Mouse (Mus musculus) kidney, adult 2 months (tissue): ENCODE results near the gene Bcar3.

ENCODE experiments used
- CTCF ChIP-seq: fragments of 200-500 bp; conservative IDR thresholded peaks from 2 replicates; pipeline ENCODE4 v1.5.1; 2011; ENCODE audit warnings: low read depth, mild to moderate bottlenecking, control low read depth, low read length, moderate library complexity, mixed read lengths; ENCODE audit not compliant: insufficient read depth, insufficient read length
- POLR2A ChIP-seq: fragments of 200-500 bp; IDR thresholded peaks from one replicate; pipeline ENCODE4 v1.6.1; 2011; ENCODE audit warnings: low read depth, low read length, control low read depth

DNA sequence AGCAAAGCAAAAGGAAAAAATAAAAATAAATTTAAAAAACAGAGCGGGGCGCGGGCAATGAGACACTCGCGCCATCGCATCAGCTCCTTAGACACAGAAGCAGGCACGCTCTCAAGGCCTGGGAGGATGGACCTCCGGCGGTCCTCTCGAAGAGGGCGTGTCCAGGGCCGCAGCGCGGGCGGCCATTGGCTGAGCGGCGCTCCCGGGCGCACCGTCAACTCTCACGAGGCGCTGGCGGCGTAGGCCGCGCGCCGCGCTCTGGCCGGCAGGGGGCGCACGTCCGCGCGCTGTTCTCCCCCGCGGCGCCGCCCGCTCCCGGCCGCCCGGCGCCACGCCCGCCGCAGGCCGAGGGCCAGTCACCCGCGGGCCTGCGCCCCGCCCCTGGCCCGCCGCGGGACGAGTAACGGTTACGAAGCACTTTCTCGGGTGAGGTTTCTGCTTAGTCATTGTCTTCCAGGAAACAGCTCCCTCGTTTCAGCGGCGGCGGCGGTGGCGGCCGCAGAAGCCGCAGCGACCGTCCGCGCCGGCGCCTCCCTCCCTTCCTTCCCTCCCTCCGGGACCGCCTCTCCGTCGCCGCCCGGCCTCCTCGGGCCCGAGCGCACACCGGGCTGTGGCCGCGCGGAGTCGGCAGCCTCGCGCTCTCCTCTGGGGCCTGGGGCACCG lies 48.6 kb upstream of the Bcar3 start, which contains the start of gene Gclm:
- TF ChIP-seq CTCF (peak; percentile 52), POLR2A (peak; percentile 51)
